Mouse (Mus musculus) spleen, adult 2 months (tissue): ENCODE results near the gene Zfp329. TPM values are rescaled to one million over a fixed set of nuclear protein-coding genes. Genes with fewer than 3 reads are reported as not detected.
A peak's percentile ranks its signal among the peaks of the same experiment; 100 is the strongest.

Experiments
- DNase-seq, 2 experiments: peaks; one replicate each; pipeline versions ENCODE4 v3.0.0 to v3.0.0-alpha.2; 2012 to 2021; ENCODE audit warnings: low spot score in 2 of 2, low read depth in 1 of 2
- H3K27ac ChIP-seq: fragments of 200-500 bp; 2 replicates; pipeline ENCODE4 v1.5.1; 2012; ENCODE audit warnings: low read length, inconsistent platforms; ENCODE audit not compliant: insufficient read depth
- H3K27me3 ChIP-seq: fragments of 200-500 bp; 2 replicates; pipeline ENCODE4 v1.6.1; 2012; ENCODE audit warnings: mild to moderate bottlenecking, moderate library complexity, low read length, inconsistent platforms; ENCODE audit not compliant: control insufficient read depth, insufficient read depth
- H3K36me3 ChIP-seq: fragments of 200-500 bp; 2 replicates; pipeline ENCODE4 v1.6.1; 2012; ENCODE audit warnings: mild to moderate bottlenecking, low read length, inconsistent platforms; ENCODE audit not compliant: control insufficient read depth, insufficient read depth
- H3K4me1 ChIP-seq: fragments of 200-500 bp; 2 replicates; pipeline ENCODE4 v1.6.1; 2011; ENCODE audit warnings: inconsistent platforms; ENCODE audit not compliant: control insufficient read depth, insufficient read depth, insufficient read length
- H3K4me3 ChIP-seq: fragments of 200-500 bp; 2 replicates; pipeline ENCODE4 v1.5.1; 2011; ENCODE audit warnings: mild to moderate bottlenecking, inconsistent platforms; ENCODE audit not compliant: insufficient read depth, insufficient read length; ENCODE audit errors: extremely low read depth
- CTCF ChIP-seq: fragments of 200-500 bp; IDR thresholded peaks from 2 replicates; pipeline ENCODE4 v1.5.1; 2011; ENCODE audit warnings: mild to moderate bottlenecking, inconsistent platforms; ENCODE audit not compliant: insufficient read depth, insufficient read length, insufficient replicate concordance; ENCODE audit errors: extremely low read depth
- POLR2A ChIP-seq: fragments of 200-500 bp; IDR thresholded peaks from 2 replicates; pipeline ENCODE4 v1.6.1; 2011; ENCODE audit warnings: low read depth, low read length, inconsistent platforms
- WGBS: fragments of 180-500 bp; shearing (Covaris S2); methylation state at CpG from one replicate; pipeline ENCODE4 v1.1.7; 2018; 5-methylcytosine and 5-hydroxymethylcytosine counted together
- polyA plus RNA-seq: library from polyadenylated mRNA; depleted of rRNA; stranded (reverse); fragments of >200 nt; gene quantifications from 2 replicates; pipeline ENCODE4 v1.2.3, GENCODE M21; 2012; rRNA removed

Gene Zfp329
- polyA plus RNA-seq, 1 experiment = 0.92 TPM

GRCm38 (mm10) chr7:12779782-12780150 is 38.9 kb downstream of the Zfp329 start:
- no peak for DNase-seq
- TF ChIP-seq POLR2A (no peak), CTCF (no peak)
- peak overlapping the region; percentile 64 for H3K4me3 ChIP-seq
- peaks cover 9% of the 10 kb centered on the region for H3K4me1 ChIP-seq
- no peaks in the 10 kb centered on the region for H3K27me3 ChIP-seq
- no peak overlapping the region for H3K27ac ChIP-seq
- WGBS = 40% methylated on average over 10 of the region's 10 CpGs
- H3K36me3 ChIP-seq = no peaks in the 10 kb centered on the region

- Histone ChIP-seq H3K27ac (no peak overlapping the region), H3K27me3 (no peaks in the 10 kb centered on the region), H3K4me3 (no peak overlapping the region), H3K4me1 (peaks cover 9% of the 10 kb centered on the region), H3K36me3 (no peaks in the 10 kb centered on the region)
- 87% methylated on average over 5 of the region's 5 CpGs for WGBS
- no peak for TF ChIP-seq CTCF
- TF ChIP-seq POLR2A = no peak
- DNase-seq = no peak
These were observed 39.5 kb downstream of the Zfp329 start for GRCm38 (mm10) chr7:12779141-12779540.

GRCm38 (mm10) chr7:12774606-12775005 is 44.1 kb downstream of the Zfp329 start:
- H3K4me3 ChIP-seq = no peak overlapping the region
- no peaks in the 10 kb centered on the region for H3K36me3 ChIP-seq
- 97% methylated on average over 1 of the region's 1 CpGs for WGBS
- TF ChIP-seq POLR2A = no peak
- TF ChIP-seq CTCF = no peak
- H3K27ac ChIP-seq = no peak overlapping the region
- H3K4me1 ChIP-seq = peaks cover under 1% of the 10 kb centered on the region
- DNase-seq = no peak
- H3K27me3 ChIP-seq = no peaks in the 10 kb centered on the region

- H3K4me1 ChIP-seq = no peaks in the 10 kb centered on the region; the same call in 1 of the 2 replicates
- no peak for TF ChIP-seq POLR2A
- TF ChIP-seq CTCF = no peak
- no peak for DNase-seq
- WGBS = 88% methylated on average over 9 of the region's 9 CpGs
- no peaks in the 10 kb centered on the region for H3K27me3 ChIP-seq
- H3K36me3 ChIP-seq = no peaks in the 10 kb centered on the region
- H3K4me3 ChIP-seq = no peak overlapping the region
- no peak overlapping the region for H3K27ac ChIP-seq
These were observed 44.5 kb downstream of the Zfp329 start for GRCm38 (mm10) chr7:12774111-12774510.

Other genes with a start within 250 kb of the Zfp329 start
- gene Vmn2r53, start 210.1 kb downstream of the Zfp329 start, polyA plus RNA-seq = not detected in 2 replicates
- gene Vmn2r54, start 178.5 kb downstream of the Zfp329 start, polyA plus RNA-seq = not detected in 2 replicates
- not detected in 2 replicates for gene Vmn2r55, start 133.9 kb downstream of the Zfp329 start, polyA plus RNA-seq
- not detected in 2 replicates for gene Vmn2r56, start 83.9 kb downstream of the Zfp329 start, polyA plus RNA-seq
- gene Zscan18, start 15.2 kb downstream of the Zfp329 start, polyA plus RNA-seq = 0.76 and 1.4 TPM in 2 replicates
- 9.5 and 12.4 TPM in 2 replicates for gene Zfp110, start 15.9 kb upstream of the Zfp329 start, polyA plus RNA-seq
- gene Zfp128, start 62.3 kb upstream of the Zfp329 start, polyA plus RNA-seq = 0.65 and 0.85 TPM in 2 replicates
- 6.8 and 7.1 TPM in 2 replicates for gene Zscan22, start 79.0 kb upstream of the Zfp329 start, polyA plus RNA-seq
- 2,106 and 2,648 TPM in 2 replicates for gene Rps5, start 103.4 kb upstream of the Zfp329 start, polyA plus RNA-seq
- 0.21 and 0.31 TPM in 2 replicates for gene Rnf225, start 108.6 kb upstream of the Zfp329 start, polyA plus RNA-seq
- gene Zfp324, start 147.0 kb upstream of the Zfp329 start, polyA plus RNA-seq = 3.7 and 4.7 TPM in 2 replicates
- 4.1 and 5.1 TPM in 2 replicates for gene Zfp446, start 159.0 kb upstream of the Zfp329 start, polyA plus RNA-seq
- 0.21 TPM in 2 replicates for gene Slc27a5, start 179.3 kb upstream of the Zfp329 start, polyA plus RNA-seq
- gene Trim28, start 180.3 kb upstream of the Zfp329 start, polyA plus RNA-seq = 272 TPM in 2 replicates
- 24.5 and 34.5 TPM in 2 replicates for gene Zbtb45, start 191.2 kb upstream of the Zfp329 start, polyA plus RNA-seq
- 40.2 and 41.1 TPM in 2 replicates for gene Chmp2a, start 215.9 kb upstream of the Zfp329 start, polyA plus RNA-seq
- gene Ube2m, start 219.4 kb upstream of the Zfp329 start, polyA plus RNA-seq = 62.7 and 90.8 TPM in 2 replicates
- 0.76 and 1.1 TPM in 2 replicates for gene Mzf1, start 235.9 kb upstream of the Zfp329 start, polyA plus RNA-seq